Mouse (Mus musculus) 3134 (cell line): ENCODE results near the gene Tor1aip2.

Experiments
- DNase-seq: peaks from one replicate; pipeline ENCODE4 v3.0.0-alpha.2; 2011; ENCODE audit warnings: low spot score; ENCODE audit not compliant: insufficient read length; ENCODE audit errors: extremely low read depth

Gene Tor1aip2

DNA sequence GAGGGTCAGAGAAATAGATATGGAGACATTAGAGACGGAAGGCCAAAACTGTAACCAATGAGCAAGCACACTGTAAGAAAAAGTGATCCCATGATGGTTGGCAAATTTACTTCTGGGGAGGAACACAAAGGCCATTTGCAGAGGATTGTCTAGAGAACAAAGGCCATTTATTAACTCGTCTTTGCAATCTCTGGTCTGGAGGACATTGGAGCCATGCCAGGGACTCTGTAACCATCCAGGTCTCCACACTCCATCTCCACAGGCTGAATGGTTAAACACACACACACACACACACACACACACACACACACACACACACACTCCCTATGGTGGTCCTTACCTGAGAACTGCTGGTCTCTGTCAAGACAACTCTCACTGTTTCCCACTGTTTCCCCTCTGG lies 70.2 kb downstream of the Tor1aip2 start:
- DNase-seq, result no peak

DNA sequence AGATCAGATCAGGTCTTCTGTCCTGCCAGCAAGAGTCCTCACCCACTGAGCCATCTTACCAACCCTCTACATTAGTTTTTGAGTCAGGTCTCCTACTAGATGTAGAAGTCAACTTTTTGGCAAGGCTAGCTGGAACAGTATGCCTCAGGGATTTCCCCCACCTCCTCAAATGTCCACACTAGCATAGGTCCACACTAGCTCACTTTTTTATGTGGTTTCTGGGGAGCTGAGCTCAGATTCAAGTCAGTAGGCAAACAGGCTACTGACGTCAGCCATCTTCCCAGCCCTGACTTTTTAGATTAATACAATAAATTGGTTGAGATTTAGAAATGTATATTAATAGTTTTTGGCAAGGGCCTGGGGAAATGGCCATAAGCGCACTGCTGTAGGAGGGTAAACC lies 72.2 kb downstream of the Tor1aip2 start:
- no peak for DNase-seq

DNA sequence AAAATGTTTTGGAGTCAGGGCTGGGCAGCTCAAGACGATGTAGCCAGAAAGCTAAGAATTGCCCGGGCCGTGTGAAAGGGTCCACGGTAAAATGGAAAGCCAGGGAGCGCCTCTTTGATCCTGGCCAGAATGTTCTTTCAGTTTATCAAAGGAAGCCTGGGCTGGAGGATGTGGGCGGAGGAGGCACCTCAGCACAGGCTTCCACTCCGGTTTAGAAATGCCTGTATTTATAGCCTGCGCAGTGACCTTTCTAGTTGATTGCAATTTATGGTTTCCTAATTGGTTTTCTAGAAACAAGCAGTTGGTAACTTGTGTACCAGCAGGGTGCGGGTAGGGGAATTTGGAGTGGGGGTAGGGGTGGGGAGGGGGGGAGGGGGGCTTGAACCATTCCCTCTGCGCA lies 73.2 kb downstream of the Tor1aip2 start:
- no peak for DNase-seq

DNA sequence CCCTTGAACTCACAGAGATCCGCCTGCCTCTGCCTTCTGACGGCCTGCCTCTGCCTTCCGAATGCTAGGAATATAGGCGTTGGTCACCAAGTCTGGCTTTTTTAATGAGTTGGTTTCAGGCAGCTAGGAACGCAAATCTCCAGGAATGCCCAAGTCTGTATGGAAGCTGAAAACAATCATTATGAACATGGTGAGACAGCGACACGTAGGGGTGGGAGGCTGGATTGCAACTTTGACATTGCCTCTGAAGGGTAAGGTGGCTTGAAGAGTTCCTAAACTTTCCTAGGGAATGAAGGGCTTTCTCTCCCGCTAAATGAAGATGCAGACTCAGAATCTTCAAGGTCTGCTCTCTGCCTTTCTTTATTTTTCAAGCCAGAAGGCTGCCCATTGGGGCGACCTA lies 75.9 kb downstream of the Tor1aip2 start:
- no peak for DNase-seq

DNA sequence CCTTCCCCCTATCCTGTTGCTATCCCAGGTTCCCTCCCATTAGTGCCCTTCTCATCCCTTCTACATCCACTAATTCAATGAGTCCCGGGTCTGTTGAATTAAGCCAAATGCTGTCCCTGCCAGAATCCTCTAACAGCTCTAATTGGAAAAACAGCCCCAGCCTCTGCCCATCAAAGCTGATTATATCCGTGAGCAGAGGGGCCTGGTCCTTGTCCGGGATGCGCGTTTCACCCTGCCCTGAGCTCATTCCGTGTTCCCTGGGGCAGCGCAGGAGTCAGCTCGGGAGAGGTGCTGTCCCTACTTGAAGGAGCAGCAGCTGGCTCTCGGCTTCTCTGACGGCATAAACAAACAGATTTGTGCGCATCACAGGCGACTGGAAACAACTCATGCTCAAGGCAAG lies 76.5 kb downstream of the Tor1aip2 start:
- DNase-seq, result no peak

DNA sequence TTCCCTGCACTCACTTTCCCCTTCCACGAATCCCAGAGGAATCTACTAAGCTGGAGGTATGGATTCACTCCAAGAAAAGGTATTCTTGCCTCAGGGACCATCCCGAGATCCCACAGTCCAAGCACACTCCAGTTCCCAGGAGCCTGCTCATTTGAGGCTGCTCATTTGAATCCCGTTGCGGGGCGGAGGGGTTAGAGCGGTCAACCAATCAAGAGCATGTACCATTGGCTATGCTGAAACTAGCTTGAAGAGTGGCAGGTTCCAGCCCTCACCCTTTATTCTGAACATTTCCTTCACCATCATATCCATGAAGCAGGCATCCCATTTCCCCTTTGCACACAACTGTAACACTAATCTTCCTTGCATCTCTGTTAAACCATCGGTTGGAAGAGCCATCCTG lies 76.9 kb downstream of the Tor1aip2 start:
- DNase-seq, result no peak

DNA sequence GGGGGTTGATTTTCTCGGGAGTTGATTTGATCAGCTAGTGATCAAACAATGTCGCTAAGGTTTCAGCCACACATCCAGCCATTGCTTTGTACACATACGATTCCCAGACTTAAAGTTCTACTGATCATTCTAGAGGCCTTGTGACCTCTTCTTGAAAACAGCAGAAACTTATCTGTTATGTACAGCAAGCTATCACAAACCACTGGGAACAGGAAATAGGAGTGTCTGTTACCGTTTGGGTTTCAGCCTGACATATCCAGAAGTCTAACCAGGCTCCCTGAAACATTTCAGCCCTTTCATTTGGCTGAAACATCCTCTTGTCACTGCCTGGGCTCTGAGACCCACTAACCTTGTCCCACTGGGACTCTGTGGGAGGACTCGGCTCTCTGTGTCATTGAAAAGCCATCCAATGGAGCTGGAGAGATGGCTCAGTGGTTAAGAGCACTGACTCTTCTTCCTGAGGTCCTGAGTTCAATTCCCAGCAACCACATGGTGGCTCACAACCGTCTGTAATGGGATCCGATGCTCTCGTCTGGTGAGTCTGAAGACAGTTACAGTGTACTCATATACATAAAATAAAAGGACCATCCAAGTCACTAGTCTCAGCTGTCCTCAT lies 78.8 kb downstream of the Tor1aip2 start:
- no peak for DNase-seq

DNA sequence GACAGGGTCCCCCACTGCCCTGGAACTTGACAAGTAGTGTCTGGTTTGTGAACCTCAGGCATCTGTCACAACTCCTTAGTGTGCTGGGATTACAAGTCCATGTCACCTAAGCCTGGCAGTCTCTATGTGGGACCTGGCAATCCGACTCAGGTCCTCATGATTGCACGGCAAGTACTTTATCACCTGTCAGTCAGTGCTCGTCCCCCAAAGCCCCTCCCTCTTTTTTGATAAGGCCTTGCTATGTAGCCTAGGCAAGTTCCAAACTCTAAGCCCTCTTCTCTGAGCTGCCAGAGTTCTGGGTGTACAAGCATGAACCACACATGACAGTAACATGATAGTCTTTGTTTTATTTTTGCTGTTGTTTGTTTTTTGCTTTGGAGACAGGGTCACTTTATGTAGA lies 81.6 kb downstream of the Tor1aip2 start:
- DNase-seq, result no peak
